Mouse (Mus musculus) forebrain, postnatal 0 days (tissue): Measurements from ENCODE around the gene Gnat1. TPM values are rescaled to one million over a fixed set of nuclear protein-coding genes. Genes with fewer than 3 reads are reported as not detected.

Source experiments
- ATAC-seq: fragments of 200-750 bp; cut with Nextera tagmentation; 2 replicates; pipeline ENCODE4 v1.8.0; 2017; ENCODE audit warnings: mild to moderate bottlenecking, moderate library complexity
- DNase-seq: peaks from one replicate; pipeline ENCODE4 v3.0.0-alpha.2; 2015
- H3K27ac ChIP-seq: fragments of 300-500 bp; sonication (generic); 2 replicates; pipeline ENCODE4 v1.5.1; 2014; ENCODE audit warnings: low read depth, mild to moderate bottlenecking, antibody characterized with exemption, low read length, moderate library complexity, mixed read lengths
- H3K27me3 ChIP-seq: fragments of 300-500 bp; sonication (generic); 2 replicates; pipeline ENCODE4 v1.6.1; 2014; ENCODE audit warnings: mild to moderate bottlenecking, low read length, mixed read lengths; ENCODE audit not compliant: insufficient read depth
- H3K36me3 ChIP-seq: fragments of 300-500 bp; sonication (generic); 2 replicates; pipeline ENCODE4 v1.6.1; 2014; ENCODE audit warnings: mild to moderate bottlenecking, moderate library complexity; ENCODE audit not compliant: insufficient read depth
- H3K4me1 ChIP-seq: fragments of 300-500 bp; sonication (generic); 2 replicates; pipeline ENCODE4 v1.6.1; 2014; ENCODE audit warnings: antibody characterized with exemption; ENCODE audit not compliant: insufficient read depth
- H3K4me2 ChIP-seq: fragments of 300-500 bp; sonication (generic); 2 replicates; pipeline ENCODE4 v1.6.1; 2014; ENCODE audit warnings: low read depth, mild to moderate bottlenecking, moderate library complexity
- H3K4me3 ChIP-seq: fragments of 300-500 bp; sonication (generic); 2 replicates; pipeline ENCODE4 v1.5.1; 2014; ENCODE audit warnings: low read depth, low read length, mixed read lengths
- H3K9ac ChIP-seq: fragments of 300-500 bp; sonication (generic); 2 replicates; pipeline ENCODE4 v1.6.1; 2014; ENCODE audit warnings: mild to moderate bottlenecking
- H3K9me3 ChIP-seq: fragments of 300-500 bp; sonication (generic); 2 replicates; pipeline ENCODE4 v1.6.1; 2016; ENCODE audit warnings: low read length
- CTCF ChIP-seq: sonication (generic); IDR thresholded peaks from 2 replicates; pipeline ENCODE4 v1.5.1; 2016; ENCODE audit warnings: antibody characterized with exemption, control low read depth, low read depth
- WGBS: fragments of 180-500 bp; shearing (Covaris S2); extraction: QIAGEN DNeasy Blood & Tissue Kit; methylation state at CpG from one replicate; pipeline ENCODE4 v1.1.7; 2014; 5-methylcytosine and 5-hydroxymethylcytosine counted together
- polyA plus RNA-seq: library from polyadenylated mRNA; unstranded; fragments of >200 nt; fragmentation: Nextera tagmentation; extraction: Ambion mirVana; gene quantifications from 2 replicates; pipeline ENCODE4 v1.2.1, GENCODE M21; 2015
- total RNA-seq: library from RNA; depleted of rRNA; stranded (reverse); fragments of >200 nt; gene quantifications from 2 replicates; pipeline ENCODE4 v1.2.3, GENCODE M21; 2014; rRNA removed

Gene Gnat1
- total and polyA plus RNA-seq, 2 experiments from 2014 or later: 0.24 to 1.8 TPM

DNA sequence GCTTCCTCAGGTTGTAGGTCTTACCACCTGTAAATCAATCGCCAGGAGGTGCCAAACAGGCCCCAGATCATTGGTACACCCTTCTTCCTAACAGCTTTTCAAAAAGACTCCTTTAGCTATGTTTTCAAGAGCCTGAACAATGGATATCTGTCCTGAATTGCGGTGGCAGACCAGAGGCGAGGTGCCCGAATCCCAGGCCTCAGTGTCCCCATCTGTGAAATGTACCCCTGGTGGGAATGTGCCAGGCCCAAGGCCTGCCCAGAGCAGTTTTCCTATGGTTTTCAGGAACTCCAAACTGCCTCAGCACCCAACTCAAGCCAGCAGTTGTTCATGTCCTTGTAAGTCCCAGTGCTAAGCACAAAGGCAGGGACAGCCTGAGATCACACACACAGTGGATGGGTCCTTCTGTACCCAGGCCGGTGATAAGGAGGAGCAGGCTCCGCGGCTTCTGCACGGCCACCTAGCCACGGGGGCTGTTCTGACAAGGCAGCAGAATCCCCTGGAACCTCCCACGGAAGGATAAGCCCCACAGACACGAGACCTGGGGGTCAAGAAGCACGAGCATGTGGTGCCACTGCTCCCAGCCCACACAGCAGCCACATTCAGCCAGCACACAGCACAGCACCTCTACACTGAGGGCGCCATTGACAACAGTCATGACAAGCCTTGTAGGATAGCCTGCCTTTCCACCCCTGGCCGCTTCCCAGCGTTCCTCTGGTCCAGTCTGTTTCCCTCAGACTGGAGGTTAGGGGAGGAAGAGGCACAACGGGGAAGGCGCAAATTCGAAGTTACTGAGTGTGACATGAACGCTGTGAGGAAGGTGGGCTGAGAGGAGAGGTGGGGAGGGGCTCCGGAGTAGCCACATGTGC, 51.9 kb downstream of the Gnat1 start:
- H3K36me3 ChIP-seq: no peaks in the 10 kb centered on the region
- 13% methylated on average over 20 of the region's 20 CpGs for WGBS
- H3K9me3 ChIP-seq: no peaks in the 10 kb centered on the region
- H3K4me2 ChIP-seq: peak overlapping the region; percentile 37; the same call in 1 of the 2 replicates
- H3K4me3 ChIP-seq: no peak overlapping the region
- H3K9ac ChIP-seq: peak overlapping the region; percentile 39
- peak overlapping the region; percentile 90 for H3K27ac ChIP-seq
- H3K27me3 ChIP-seq: no peaks in the 10 kb centered on the region
- ATAC-seq (no peak), DNase-seq (peak; percentile 32)
- H3K4me1 ChIP-seq: peaks cover 53% of the 10 kb centered on the region
- no peak for TF ChIP-seq CTCF

DNA sequence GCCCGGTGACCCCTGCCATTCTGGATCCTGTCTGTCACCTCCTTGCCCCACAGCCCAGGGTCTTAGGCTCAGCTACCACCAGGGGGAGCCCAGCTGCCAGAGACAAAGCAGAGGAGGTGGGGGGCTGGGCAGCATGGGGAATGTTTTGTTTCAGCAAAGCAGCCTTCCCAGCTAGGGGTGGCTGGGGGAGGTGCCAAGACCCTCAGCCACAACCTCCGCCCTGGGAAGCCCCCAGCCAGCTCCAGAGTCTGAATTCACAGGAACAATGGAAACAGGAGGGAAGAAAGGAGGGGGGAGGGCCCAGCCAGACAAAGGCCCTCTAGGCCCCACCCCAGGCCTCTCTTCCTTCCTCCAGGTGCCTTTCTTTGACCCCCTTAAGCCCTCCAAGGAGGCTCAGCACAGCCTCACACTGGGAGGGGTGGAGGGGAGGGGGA, 52.7 kb downstream of the Gnat1 start:
- Histone ChIP-seq H3K4me2 (peak overlapping the region; percentile 37), H3K27ac (peak overlapping the region; percentile 90), H3K36me3 (no peaks in the 10 kb centered on the region), H3K9me3 (no peaks in the 10 kb centered on the region), H3K27me3 (no peaks in the 10 kb centered on the region), H3K4me1 (peaks cover 45% of the 10 kb centered on the region), H3K9ac (peak overlapping the region; percentile 39), H3K4me3 (no peak overlapping the region)
- 0% methylated on average over 2 of the region's 2 CpGs for WGBS
- ATAC-seq (peak; percentile 84), DNase-seq (peak; percentile 91)
- peak; percentile 97 for TF ChIP-seq CTCF

DNA sequence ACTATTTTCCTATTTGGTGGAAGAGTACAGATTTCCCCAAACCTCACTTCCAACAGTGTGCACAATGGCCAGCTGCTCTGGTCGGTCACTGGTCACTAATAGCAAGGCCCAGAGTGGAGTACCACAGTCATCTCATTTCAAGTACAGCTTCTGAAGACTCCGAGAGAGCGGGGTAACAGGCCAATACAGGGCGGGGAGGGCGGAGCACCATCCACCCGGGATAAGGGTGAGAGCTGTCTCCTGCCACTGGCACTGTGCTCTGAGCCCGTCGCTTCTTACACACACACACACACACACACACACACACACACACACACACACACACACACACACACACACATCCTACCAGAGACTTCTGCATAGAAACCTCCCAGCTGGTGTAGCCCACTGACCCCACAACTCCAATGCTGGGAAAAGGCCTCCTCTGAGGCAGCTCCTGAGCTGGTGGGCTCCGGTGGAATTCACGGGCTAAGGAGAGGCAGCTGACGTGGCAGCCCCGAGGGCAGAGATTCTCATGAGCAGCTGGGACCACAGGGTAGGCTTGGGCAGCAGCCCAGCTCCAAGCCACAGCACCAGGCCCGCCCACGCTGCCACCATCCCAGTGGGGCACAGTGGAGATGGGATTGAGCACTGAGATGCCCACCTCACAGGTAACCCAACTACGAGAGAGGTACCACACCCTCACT, 53.2 kb downstream of the Gnat1 start:
- no peaks in the 10 kb centered on the region for H3K27me3 ChIP-seq
- ATAC-seq (peak; percentile 30), DNase-seq (no peak)
- no peaks in the 10 kb centered on the region for H3K36me3 ChIP-seq
- no peaks in the 10 kb centered on the region for H3K9me3 ChIP-seq
- peak overlapping the region; percentile 37 for H3K4me2 ChIP-seq
- peak overlapping the region; percentile 90 for H3K27ac ChIP-seq
- TF ChIP-seq CTCF: no peak
- no peak overlapping the region for H3K4me3 ChIP-seq
- WGBS: 22% methylated on average over 15 of the region's 15 CpGs
- peaks cover 40% of the 10 kb centered on the region for H3K4me1 ChIP-seq
- H3K9ac ChIP-seq: peak overlapping the region; percentile 39

DNA sequence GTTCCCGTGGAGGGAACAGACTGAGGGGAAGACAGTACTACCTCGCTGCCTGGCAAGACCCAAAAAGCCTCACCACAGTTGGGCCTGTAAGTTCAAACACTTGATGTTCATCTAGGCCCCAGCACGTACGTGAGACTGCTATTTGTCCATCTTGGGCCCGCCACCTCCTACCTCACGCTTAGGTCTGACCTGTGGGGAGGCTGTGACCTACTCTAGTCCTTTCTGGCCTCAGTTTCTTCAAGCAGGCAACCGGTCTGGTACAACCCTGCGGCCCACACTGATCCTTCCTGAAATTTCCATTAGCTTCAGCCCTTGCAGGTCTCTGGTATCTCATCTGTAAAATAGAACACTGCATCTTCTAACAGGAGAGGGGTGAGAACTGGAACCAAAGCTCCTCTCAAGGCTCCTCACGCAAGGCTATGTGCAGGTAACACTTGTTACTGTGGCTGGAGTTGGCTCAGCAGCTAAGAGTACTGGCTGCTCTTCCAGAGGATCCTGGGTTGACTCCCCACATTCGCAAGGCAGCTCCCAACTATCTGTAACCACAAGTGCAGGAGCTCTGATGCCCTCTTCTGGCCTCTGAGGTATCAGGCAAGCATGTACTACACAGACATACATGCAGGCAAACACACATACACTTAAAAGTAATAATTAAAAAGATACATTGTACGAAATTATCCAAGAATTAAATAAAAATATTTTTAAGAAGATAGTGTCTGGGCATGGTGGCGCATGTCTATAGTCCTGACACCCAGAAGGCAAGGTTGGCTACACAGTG, 54.0 kb downstream of the Gnat1 start:
- Histone ChIP-seq H3K4me2 (no peak overlapping the region), H3K9ac (no peak overlapping the region), H3K4me1 (peaks cover 34% of the 10 kb centered on the region), H3K36me3 (no peaks in the 10 kb centered on the region), H3K4me3 (no peak overlapping the region), H3K27me3 (no peaks in the 10 kb centered on the region), H3K9me3 (no peaks in the 10 kb centered on the region), H3K27ac (peak overlapping the region; percentile 90)
- ATAC-seq (no peak), DNase-seq (no peak)
- WGBS: 86% methylated on average over 12 of the region's 12 CpGs
- peak; percentile 52 for TF ChIP-seq CTCF

DNA sequence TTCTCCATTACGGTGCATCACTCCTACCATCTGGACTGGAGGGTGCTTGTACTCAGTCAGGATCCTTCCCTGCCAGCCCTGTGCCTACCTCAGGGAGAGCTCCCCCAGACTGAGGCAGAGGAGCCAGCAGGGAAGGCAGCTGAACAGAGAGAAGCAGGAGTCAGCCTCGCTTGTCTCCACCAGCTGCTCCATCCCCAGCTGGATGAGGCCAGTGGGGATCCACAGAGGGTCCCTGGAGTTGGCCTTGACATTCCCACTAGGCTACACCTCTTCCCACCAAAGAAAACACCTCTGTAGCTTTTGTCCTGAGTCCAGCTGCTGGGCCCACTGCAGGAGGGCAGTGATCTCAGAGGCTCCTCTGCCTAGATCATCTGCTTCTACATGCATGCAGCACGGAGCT, 54.6 kb downstream of the Gnat1 start:
- Histone ChIP-seq H3K4me1 (peaks cover 30% of the 10 kb centered on the region), H3K36me3 (peaks cover 3% of the 10 kb centered on the region), H3K27me3 (no peaks in the 10 kb centered on the region), H3K9me3 (no peaks in the 10 kb centered on the region), H3K4me3 (no peak overlapping the region), H3K4me2 (no peak overlapping the region), H3K9ac (no peak overlapping the region), H3K27ac (0 out of 2 replicates have a peak overlapping the region, but pooled peaks have one; percentile 24)
- TF ChIP-seq CTCF: no peak
- 75% methylated on average over 3 of the region's 3 CpGs for WGBS
- DNase-seq (no peak), ATAC-seq (no peak)

DNA sequence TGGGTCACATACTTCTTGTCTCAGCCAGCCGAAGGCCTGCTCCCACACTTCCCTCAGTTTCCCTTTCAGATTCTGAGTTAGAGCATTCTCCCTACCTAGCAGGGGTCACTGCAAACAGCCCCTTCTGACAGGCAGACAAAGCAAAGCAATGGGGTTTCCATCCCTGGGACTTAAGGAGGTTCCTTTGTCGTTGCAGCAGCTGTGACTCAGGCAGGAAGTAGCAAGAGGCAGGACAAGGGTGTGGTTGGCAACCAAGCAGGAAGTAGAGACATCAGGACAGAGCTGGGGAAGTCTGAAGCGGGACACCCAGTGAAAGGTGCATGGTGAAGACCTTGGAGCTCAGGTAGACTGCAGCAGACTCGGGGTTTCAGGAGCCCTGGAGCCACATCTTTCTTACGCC, 55.0 kb downstream of the Gnat1 start:
- no peak for TF ChIP-seq CTCF
- H3K4me1 ChIP-seq: peaks cover 26% of the 10 kb centered on the region
- no peak overlapping the region for H3K9ac ChIP-seq
- DNase-seq (no peak), ATAC-seq (no peak)
- 69% methylated on average over 5 of the region's 5 CpGs for WGBS
- H3K4me2 ChIP-seq: no peak overlapping the region
- no peaks in the 10 kb centered on the region for H3K27me3 ChIP-seq
- H3K9me3 ChIP-seq: no peaks in the 10 kb centered on the region
- peaks cover 7% of the 10 kb centered on the region for H3K36me3 ChIP-seq
- H3K27ac ChIP-seq: 0 out of 2 replicates have a peak overlapping the region, but pooled peaks have one; percentile 24
- no peak overlapping the region for H3K4me3 ChIP-seq

Other genes starting within 250 kb of the Gnat1 start
- gene Tmem115, start 145.8 kb downstream of the Gnat1 start, total RNA-seq: 44.3 and 51.4 TPM in 2 replicates
- 49.7 and 50.4 TPM in 2 replicates for gene Tmem115, start 145.8 kb downstream of the Gnat1 start, polyA plus RNA-seq
- 36.0 and 42.7 TPM in 2 replicates for gene Cyb561d2, start 137.5 kb downstream of the Gnat1 start, total RNA-seq
- 47.0 and 48.3 TPM in 2 replicates for gene Cyb561d2, start 137.5 kb downstream of the Gnat1 start, polyA plus RNA-seq
- 59.9 and 73.3 TPM in 2 replicates for gene Nprl2, start 137.5 kb downstream of the Gnat1 start, total RNA-seq
- gene Nprl2, start 137.5 kb downstream of the Gnat1 start, polyA plus RNA-seq: 65.9 and 70.4 TPM in 2 replicates
- 6.4 and 11.6 TPM in 2 replicates for gene Zmynd10, start 132.4 kb downstream of the Gnat1 start, total RNA-seq
- 5.9 and 7.0 TPM in 2 replicates for gene Zmynd10, start 132.4 kb downstream of the Gnat1 start, polyA plus RNA-seq
- gene Rassf1, start 128.2 kb downstream of the Gnat1 start, total RNA-seq: 21.7 and 25.2 TPM in 2 replicates
- gene Rassf1, start 128.2 kb downstream of the Gnat1 start, polyA plus RNA-seq: 26.6 and 33.3 TPM in 2 replicates
- gene Tusc2, start 116.5 kb downstream of the Gnat1 start, total RNA-seq: 109 and 118 TPM in 2 replicates
- gene Tusc2, start 116.5 kb downstream of the Gnat1 start, polyA plus RNA-seq: 128 and 129 TPM in 2 replicates
- gene Hyal2, start 111.8 kb downstream of the Gnat1 start, total RNA-seq: 48.5 and 51.5 TPM in 2 replicates
- 42.2 and 43.1 TPM in 2 replicates for gene Hyal2, start 111.8 kb downstream of the Gnat1 start, polyA plus RNA-seq
- gene Hyal1, start 102.8 kb downstream of the Gnat1 start, total RNA-seq: 3.5 and 3.9 TPM in 2 replicates
- 1.9 and 2.0 TPM in 2 replicates for gene Hyal1, start 102.8 kb downstream of the Gnat1 start, polyA plus RNA-seq
- gene Naa80, start 100.8 kb downstream of the Gnat1 start, total RNA-seq: 15.8 and 27.0 TPM in 2 replicates
- 18.8 and 21.3 TPM in 2 replicates for gene Naa80, start 100.8 kb downstream of the Gnat1 start, polyA plus RNA-seq
- gene Hyal3, start 98.9 kb downstream of the Gnat1 start, total RNA-seq: 1.00 and 2.9 TPM in 2 replicates
- gene Hyal3, start 98.9 kb downstream of the Gnat1 start, polyA plus RNA-seq: 1.3 and 1.5 TPM in 2 replicates
- gene Ifrd2, start 92.1 kb downstream of the Gnat1 start, total RNA-seq: 11.7 and 13.8 TPM in 2 replicates
- 6.2 and 7.4 TPM in 2 replicates for gene Ifrd2, start 92.1 kb downstream of the Gnat1 start, polyA plus RNA-seq
- gene Sema3b, start 70.5 kb downstream of the Gnat1 start, total RNA-seq: 6.5 and 6.6 TPM in 2 replicates
- 3.9 and 4.4 TPM in 2 replicates for gene Sema3b, start 70.5 kb downstream of the Gnat1 start, polyA plus RNA-seq
- 200 and 223 TPM in 2 replicates for gene Gnai2, start 44.3 kb downstream of the Gnat1 start, total RNA-seq
- 267 and 287 TPM in 2 replicates for gene Gnai2, start 44.3 kb downstream of the Gnat1 start, polyA plus RNA-seq
- gene Slc38a3, start 10.2 kb downstream of the Gnat1 start, total RNA-seq: 43.5 and 60.9 TPM in 2 replicates
- gene Slc38a3, start 10.2 kb downstream of the Gnat1 start, polyA plus RNA-seq: 38.7 and 39.8 TPM in 2 replicates
- gene Sema3f, start 30.8 kb upstream of the Gnat1 start, total RNA-seq: 56.6 and 61.4 TPM in 2 replicates
- 7.1 and 7.8 TPM in 2 replicates for gene Sema3f, start 30.8 kb upstream of the Gnat1 start, polyA plus RNA-seq
- gene Rbm5, start 91.3 kb upstream of the Gnat1 start, total RNA-seq: 173 and 208 TPM in 2 replicates
- gene Rbm5, start 91.3 kb upstream of the Gnat1 start, polyA plus RNA-seq: 111 and 152 TPM in 2 replicates
- 77.8 and 78.3 TPM in 2 replicates for gene Rbm6, start 193.5 kb upstream of the Gnat1 start, total RNA-seq
- gene Rbm6, start 193.5 kb upstream of the Gnat1 start, polyA plus RNA-seq: 41.4 and 59.5 TPM in 2 replicates
- gene Mon1a, start 208.4 kb upstream of the Gnat1 start, total RNA-seq: 18.9 and 22.2 TPM in 2 replicates
- gene Mon1a, start 208.4 kb upstream of the Gnat1 start, polyA plus RNA-seq: 17.4 and 18.1 TPM in 2 replicates
- 0.86 and 1.0 TPM in 2 replicates for gene Mst1r, start 227.2 kb upstream of the Gnat1 start, total RNA-seq
- gene Mst1r, start 227.2 kb upstream of the Gnat1 start, polyA plus RNA-seq: 0.48 and 1.0 TPM in 2 replicates
- not detected in 2 replicates for gene Actl11, start 248.8 kb upstream of the Gnat1 start, total RNA-seq
- not detected in 2 replicates for gene Actl11, start 248.8 kb upstream of the Gnat1 start, polyA plus RNA-seq